Mouse (Mus musculus) spleen, adult 2 months (tissue): ENCODE data around the gene Miga1. TPM values are rescaled to one million over a fixed set of nuclear protein-coding genes. Genes with fewer than 3 reads are reported as not detected.

ENCODE experiments used
- DNase-seq, 2 experiments: peaks; one replicate each; pipeline versions ENCODE4 v3.0.0 to v3.0.0-alpha.2; 2012 to 2021; ENCODE audit warnings: low spot score in 2 of 2, low read depth in 1 of 2
- H3K27ac ChIP-seq: fragments of 200-500 bp; 2 replicates; pipeline ENCODE4 v1.5.1; 2012; ENCODE audit warnings: low read length, inconsistent platforms; ENCODE audit not compliant: insufficient read depth
- H3K27me3 ChIP-seq: fragments of 200-500 bp; 2 replicates; pipeline ENCODE4 v1.6.1; 2012; ENCODE audit warnings: mild to moderate bottlenecking, moderate library complexity, low read length, inconsistent platforms; ENCODE audit not compliant: control insufficient read depth, insufficient read depth
- H3K36me3 ChIP-seq: fragments of 200-500 bp; 2 replicates; pipeline ENCODE4 v1.6.1; 2012; ENCODE audit warnings: mild to moderate bottlenecking, low read length, inconsistent platforms; ENCODE audit not compliant: control insufficient read depth, insufficient read depth
- H3K4me1 ChIP-seq: fragments of 200-500 bp; 2 replicates; pipeline ENCODE4 v1.6.1; 2011; ENCODE audit warnings: inconsistent platforms; ENCODE audit not compliant: control insufficient read depth, insufficient read depth, insufficient read length
- H3K4me3 ChIP-seq: fragments of 200-500 bp; 2 replicates; pipeline ENCODE4 v1.5.1; 2011; ENCODE audit warnings: mild to moderate bottlenecking, inconsistent platforms; ENCODE audit not compliant: insufficient read depth, insufficient read length; ENCODE audit errors: extremely low read depth
- CTCF ChIP-seq: fragments of 200-500 bp; IDR thresholded peaks from 2 replicates; pipeline ENCODE4 v1.5.1; 2011; ENCODE audit warnings: mild to moderate bottlenecking, inconsistent platforms; ENCODE audit not compliant: insufficient read depth, insufficient read length, insufficient replicate concordance; ENCODE audit errors: extremely low read depth
- POLR2A ChIP-seq: fragments of 200-500 bp; IDR thresholded peaks from 2 replicates; pipeline ENCODE4 v1.6.1; 2011; ENCODE audit warnings: low read depth, low read length, inconsistent platforms
- WGBS: fragments of 180-500 bp; shearing (Covaris S2); methylation state at CpG from one replicate; pipeline ENCODE4 v1.1.7; 2018; 5-methylcytosine and 5-hydroxymethylcytosine counted together
- polyA plus RNA-seq: library from polyadenylated mRNA; depleted of rRNA; stranded (reverse); fragments of >200 nt; gene quantifications from 2 replicates; pipeline ENCODE4 v1.2.3, GENCODE M21; 2012

Gene Miga1
- polyA plus RNA-seq, 1 experiment = 4.6 TPM

DNA sequence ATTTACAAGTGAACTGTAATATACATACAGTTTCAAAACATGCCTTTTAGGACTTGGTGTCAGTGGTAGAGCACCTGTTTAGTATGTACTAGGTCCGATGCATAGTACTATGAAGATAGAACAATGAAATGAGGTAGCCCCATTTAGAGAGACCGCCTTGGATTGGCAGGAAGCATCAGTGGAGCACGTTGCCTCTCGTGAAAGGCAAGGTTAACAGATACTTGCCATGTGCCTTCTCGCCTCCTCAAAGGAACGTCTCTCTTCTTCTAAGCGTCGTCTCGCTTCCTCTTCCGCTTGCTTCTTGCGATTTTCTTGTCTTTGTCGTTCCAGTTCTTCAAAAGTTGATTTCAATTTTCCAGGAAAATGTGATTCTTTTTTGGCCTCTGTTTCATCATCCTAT, 92.5 kb downstream of the Miga1 start:
- H3K4me1 ChIP-seq = no peaks in the 10 kb centered on the region
- 84% methylated on average over 12 of the region's 12 CpGs for WGBS
- H3K36me3 ChIP-seq = no peaks in the 10 kb centered on the region
- no peak overlapping the region for H3K27ac ChIP-seq
- TF ChIP-seq POLR2A (no peak), CTCF (no peak)
- H3K4me3 ChIP-seq = no peak overlapping the region
- no peaks in the 10 kb centered on the region for H3K27me3 ChIP-seq
- DNase-seq = no peak

DNA sequence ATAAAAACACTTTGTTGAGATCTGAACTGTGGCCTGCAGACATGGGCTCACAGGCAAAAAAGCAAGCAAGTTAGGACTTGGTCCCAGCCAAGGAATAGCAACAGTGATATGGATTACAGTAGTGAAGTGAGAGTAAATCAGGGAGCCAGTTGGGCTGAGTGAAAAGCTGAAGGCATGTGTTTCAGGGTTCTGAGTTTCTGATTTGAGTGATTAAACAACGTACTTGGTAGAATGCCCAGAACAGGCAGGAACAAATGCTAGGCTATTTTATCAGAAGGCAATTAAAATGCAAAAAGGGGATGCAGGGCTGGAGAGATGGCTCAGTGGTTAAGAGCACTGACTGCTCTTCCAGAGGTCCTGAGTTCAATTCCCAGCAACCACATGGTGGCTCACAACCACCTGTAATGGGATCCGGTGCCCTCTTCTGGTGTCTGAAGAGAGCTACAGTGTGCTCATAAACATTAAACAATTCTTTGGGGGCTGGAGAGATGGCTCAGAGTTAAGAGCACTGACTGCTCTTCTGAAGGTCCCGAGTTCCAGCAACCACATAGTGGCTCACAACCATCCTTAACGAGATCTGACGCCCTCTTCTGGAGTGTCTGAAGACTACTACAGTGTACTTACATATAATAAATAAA, 94.8 kb downstream of the Miga1 start:
- Histone ChIP-seq H3K36me3 (no peaks in the 10 kb centered on the region), H3K4me1 (no peaks in the 10 kb centered on the region), H3K4me3 (no peak overlapping the region), H3K27ac (no peak overlapping the region), H3K27me3 (no peaks in the 10 kb centered on the region)
- 85% methylated on average over 5 of the region's 5 CpGs for WGBS
- no peak for DNase-seq
- TF ChIP-seq POLR2A (no peak), CTCF (no peak)

DNA sequence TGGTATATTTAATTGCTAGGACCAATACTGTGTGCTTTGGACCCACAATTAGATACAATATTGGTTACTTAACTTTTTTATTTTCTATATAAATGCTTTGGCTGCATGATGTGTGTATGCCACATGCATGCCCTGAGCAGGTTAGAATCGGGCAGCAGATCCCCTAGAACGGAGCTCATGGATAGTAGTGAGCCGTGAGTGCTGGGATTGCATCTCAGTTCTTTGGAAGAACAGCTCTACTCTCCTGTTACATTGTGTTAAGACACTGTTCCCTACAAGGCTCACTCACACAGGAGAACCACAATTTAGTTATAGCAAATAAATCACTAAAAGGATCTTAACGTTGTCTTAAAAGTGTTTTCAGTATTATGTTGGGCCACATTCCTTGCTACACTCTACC, 96.9 kb downstream of the Miga1 start:
- H3K4me3 ChIP-seq = no peak overlapping the region
- no peaks in the 10 kb centered on the region for H3K4me1 ChIP-seq
- no peak for TF ChIP-seq CTCF
- TF ChIP-seq POLR2A = no peak
- H3K27ac ChIP-seq = no peak overlapping the region
- WGBS = 80% methylated on average over 4 of the region's 4 CpGs
- H3K36me3 ChIP-seq = no peaks in the 10 kb centered on the region; the same call in 1 of the 2 replicates
- DNase-seq = no peak
- no peaks in the 10 kb centered on the region for H3K27me3 ChIP-seq

DNA sequence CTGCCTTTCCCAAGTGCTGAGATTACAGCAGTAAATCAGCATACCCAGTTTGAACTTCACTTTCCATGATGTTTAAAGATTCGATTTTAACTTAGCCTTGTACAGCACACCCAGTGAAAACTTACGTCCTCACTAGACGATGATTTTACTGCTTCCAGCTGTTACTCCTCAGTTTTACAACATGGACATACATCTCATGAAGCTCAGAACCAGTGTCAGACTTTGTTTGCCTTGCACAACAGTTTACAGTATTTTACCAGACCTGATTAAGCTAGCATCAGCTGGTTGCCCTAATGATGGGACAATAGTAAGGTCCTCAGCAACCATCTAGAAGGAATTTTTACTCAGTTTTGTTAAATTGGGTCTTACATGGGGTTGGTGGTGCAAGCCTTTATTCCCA, 99.1 kb downstream of the Miga1 start:
- TF ChIP-seq POLR2A = no peak
- no peaks in the 10 kb centered on the region for H3K27me3 ChIP-seq
- 87% methylated on average over 3 of the region's 3 CpGs for WGBS
- H3K4me3 ChIP-seq = no peak overlapping the region
- no peak for DNase-seq
- H3K27ac ChIP-seq = no peak overlapping the region
- no peaks in the 10 kb centered on the region for H3K4me1 ChIP-seq
- H3K36me3 ChIP-seq = peaks cover 3% of the 10 kb centered on the region; the same call in 1 of the 2 replicates

DNA sequence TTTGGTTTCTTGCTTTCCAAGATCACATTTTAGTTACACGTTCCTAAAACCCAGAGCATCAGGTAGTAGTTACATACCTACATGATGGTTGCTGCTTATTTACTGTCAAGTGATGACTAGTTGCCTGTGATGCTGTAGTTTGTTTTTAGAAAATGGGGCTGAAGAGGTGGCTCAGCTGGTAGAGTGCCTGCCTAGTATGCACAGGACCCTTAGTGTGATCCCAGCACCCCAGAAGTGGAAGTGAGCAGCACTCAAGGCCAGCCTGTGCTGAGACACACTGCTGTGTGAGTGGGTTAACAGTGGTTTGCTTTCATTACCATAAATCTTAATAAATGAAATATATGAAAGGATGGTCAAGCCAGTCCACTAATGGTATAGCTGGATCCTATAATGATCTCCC, 100.6 kb downstream of the Miga1 start:
- Histone ChIP-seq H3K36me3 (peaks cover 3% of the 10 kb centered on the region; the same call in 1 of the 2 replicates), H3K4me1 (no peaks in the 10 kb centered on the region), H3K4me3 (no peak overlapping the region), H3K27ac (no peak overlapping the region), H3K27me3 (no peaks in the 10 kb centered on the region)
- 95% methylated on average over 1 of the region's 1 CpGs for WGBS
- no peak for TF ChIP-seq CTCF
- no peak for TF ChIP-seq POLR2A
- no peak for DNase-seq

DNA sequence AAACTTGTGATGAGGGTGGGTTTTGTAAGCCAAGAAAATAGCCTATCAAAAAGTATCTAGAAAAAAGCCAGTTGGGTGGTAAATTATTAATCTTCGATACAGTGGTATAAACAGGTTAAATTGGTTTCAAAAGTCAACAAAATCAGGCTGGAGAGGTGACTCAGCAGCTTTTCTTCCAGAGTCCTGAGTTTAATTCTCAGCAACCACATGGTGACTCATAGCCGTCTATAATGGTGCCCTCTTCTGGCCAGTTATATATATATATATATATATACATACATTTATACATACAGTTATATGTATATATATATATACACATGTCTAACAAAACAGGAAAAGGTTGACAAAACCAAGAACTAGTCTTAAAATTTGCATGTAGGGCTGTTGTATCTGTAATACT, 101.4 kb downstream of the Miga1 start:
- WGBS = 39% methylated on average over 2 of the region's 2 CpGs
- peaks cover 5% of the 10 kb centered on the region; the same call in 1 of the 2 replicates for H3K36me3 ChIP-seq
- DNase-seq = no peak
- no peaks in the 10 kb centered on the region for H3K27me3 ChIP-seq
- no peak overlapping the region for H3K27ac ChIP-seq
- H3K4me3 ChIP-seq = no peak overlapping the region
- TF ChIP-seq POLR2A = no peak
- no peak for TF ChIP-seq CTCF
- H3K4me1 ChIP-seq = no peaks in the 10 kb centered on the region

DNA sequence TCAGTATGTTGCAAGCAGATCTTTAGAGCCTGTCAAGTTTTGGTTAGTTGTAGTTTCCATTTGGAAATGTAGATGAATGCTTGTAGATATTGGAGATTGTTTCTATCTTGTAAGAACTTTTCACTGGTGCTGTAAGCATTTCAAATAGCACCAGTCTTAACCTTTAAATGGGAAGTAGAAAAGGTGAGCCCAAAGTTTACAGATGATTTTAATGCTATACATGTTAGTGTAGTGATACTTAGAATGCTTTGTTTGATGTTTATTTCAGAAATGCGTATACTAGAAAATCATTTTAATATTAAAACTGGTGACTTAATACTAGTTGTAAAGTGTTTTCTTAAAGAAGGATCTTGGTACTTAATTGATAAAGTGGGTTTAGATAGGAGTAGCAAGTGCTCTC, 104.4 kb downstream of the Miga1 start:
- 97% methylated on average over 1 of the region's 1 CpGs for WGBS
- TF ChIP-seq POLR2A = no peak
- no peak overlapping the region for H3K27ac ChIP-seq
- H3K27me3 ChIP-seq = no peaks in the 10 kb centered on the region
- no peak for DNase-seq
- no peaks in the 10 kb centered on the region for H3K4me1 ChIP-seq
- no peak overlapping the region for H3K4me3 ChIP-seq
- H3K36me3 ChIP-seq = peaks cover 12% of the 10 kb centered on the region
